18 mouse cellular contexts compared by ENCODE assay signal in genomic region chr5:66253219-66253618, GRCm38 (mm10). TPM values are rescaled to one million over a fixed set of nuclear protein-coding genes. Genes with fewer than 3 reads are reported as not detected.
DNase-seq lines count a peak whose midpoint lies in the region; ATAC-seq and TF ChIP-seq lines count a peak whose summit lies in the region.
"Had no signal": no experiment of that assay in that cellular context is flagged by ENCODE, and none has a peak within 500 bp of the region (broad histone marks: within the 10 kb centered on the region; RNA-seq: fewer than 3 reads in every experiment).

No protein-coding gene starts in this region.

- no peak for TF ChIP-seq POLR2A in CH12.LX (IDR thresholded peaks at IDR 0.05; ENCODE audit: low read depth, low read length)

- in situ Hi-C loops in CH12.LX (cut with MboI; ENCODE audit: low pct_ligation_motif_present, low pct_unique_long_range_greater_than_20kb, low sequenced_read_pairs): no loop called here

- TF ChIP-seq CTCF in left cerebral cortex, adult 2 months (IDR thresholded peaks at IDR 0.05): peak; percentile 42
- TF ChIP-seq CTCF in CH12.LX (conservative IDR thresholded peaks at IDR 0.05 in 1 of 2, IDR thresholded peaks at IDR 0.05 in 1 of 2; ENCODE audit: low read depth in 2 of 2, low read length in 2 of 2): peak in 1 of 2 experiments; percentile 42; a peak in 2 of 4 replicates

- no peak overlapping the region for H3K4me2 ChIP-seq in CH12.LX (ENCODE audit: insufficient read depth, low read depth, poor library complexity, severe bottlenecking)
- H3K4me2 ChIP-seq in hindbrain, embryonic 14.5 days (replicated peaks): no peak overlapping the region
- H3K4me2 ChIP-seq: embryonic facial prominence, embryonic 15.5 days; heart, embryonic 15.5 days; limb, embryonic 15.5 days; neural tube, embryonic 12.5 days had no signal

- TF ChIP-seq RAD21 in CH12.LX (IDR thresholded peaks at IDR 0.05; ENCODE audit: low read depth, low read length): peak; percentile 29

- no peaks in the 10 kb centered on the region for H3K36me3 ChIP-seq in CH12.LX (replicated peaks in 1 of 2; ENCODE audit: control insufficient read depth in 1 of 2, insufficient read depth in 1 of 2, low read length in 1 of 2)
- no peaks in the 10 kb centered on the region for H3K36me3 ChIP-seq in hindbrain, embryonic 14.5 days (replicated peaks; ENCODE audit: control insufficient read depth, insufficient read depth)
- H3K36me3 ChIP-seq: embryonic facial prominence, embryonic 15.5 days; forebrain, embryonic 10.5 days; G1E; heart, embryonic 15.5 days; limb, embryonic 15.5 days; neural tube, embryonic 12.5 days had no signal

- H3K4me3 ChIP-seq in left cerebral cortex, adult 2 months: no peak overlapping the region
- no peak overlapping the region for H3K4me3 ChIP-seq in CH12.LX (replicated peaks in 1 of 3; ENCODE audit: low read depth in 2 of 3, low read length in 2 of 3, poor library complexity in 1 of 3)
- H3K4me3 ChIP-seq in hindbrain, embryonic 14.5 days (replicated peaks; ENCODE audit: low read length): no peak overlapping the region
- H3K4me3 ChIP-seq: embryonic facial prominence, embryonic 15.5 days; forebrain, embryonic 10.5 days; heart, embryonic 15.5 days; limb, embryonic 15.5 days; neural tube, embryonic 12.5 days had no signal

- intact Hi-C loops in left cerebral cortex, adult 2 months (cut with DNase I): no loop called here

- peak; percentile 56 for DNase-seq in heart, adult 11 months
- no peak for DNase-seq in heart, adult 8-10 months (ENCODE audit: low spot score)
- DNase-seq in left cerebral cortex, adult 2 months (ENCODE audit: extremely low spot score in 1 of 2, low spot score in 2 of 2): no peak
- DNase-seq in left cerebral cortex, adult 11 months (ENCODE audit: low spot score): no peak
- DNase-seq in CH12.LX (ENCODE audit: extremely low read depth): no peak
- DNase-seq in MN1 (ENCODE audit: low spot score): peak; percentile 41
- DNase-seq in hindbrain, embryonic 14.5 days (ENCODE audit: low spot score): no peak
- DNase-seq: adrenal gland, adult 2 months; cerebellum, adult 8-10 months; kidney, adult 18-20 months; kidney, postnatal 25 days; right cerebral cortex, postnatal 14 days had no signal

- H3K79me2 ChIP-seq in CH12.LX (replicated peaks; ENCODE audit: control insufficient read depth, extremely low read depth, insufficient read depth, poor library complexity, severe bottlenecking): no peaks in the 10 kb centered on the region

- 44% methylated on average over 5 of the region's 5 CpGs for WGBS in hindbrain, embryonic 14.5 days

- ATAC-seq in hindbrain, embryonic 14.5 days (ENCODE audit: low FRiP score): no peak

- peaks cover 5% of the 10 kb centered on the region for H3K9me3 ChIP-seq in CH12.LX (replicated peaks; ENCODE audit: low read length)
- H3K9me3 ChIP-seq in hindbrain, embryonic 14.5 days (ENCODE audit: control insufficient read depth, low read length): no peaks in the 10 kb centered on the region
- H3K9me3 ChIP-seq: embryonic facial prominence, embryonic 15.5 days; forebrain, embryonic 10.5 days; heart, embryonic 15.5 days; limb, embryonic 15.5 days; neural tube, embryonic 12.5 days had no signal

- dilution Hi-C loops in CH12.LX (cut with MboI; ENCODE audit: extremely low pct_ligation_motif_present, extremely low pct_unique_long_range_greater_than_20kb, low sequenced_read_pairs): no loop called here

- no peak for TF ChIP-seq EP300 in CH12.LX (IDR thresholded peaks at IDR 0.05; ENCODE audit: low read length)

- no peaks in the 10 kb centered on the region for H3K4me1 ChIP-seq in CH12.LX (ENCODE audit: control insufficient read depth in 1 of 2, insufficient read depth in 2 of 2)
- H3K4me1 ChIP-seq in hindbrain, embryonic 14.5 days (replicated peaks; ENCODE audit: control insufficient read depth, insufficient read depth, low read length): no peaks in the 10 kb centered on the region
- H3K4me1 ChIP-seq: embryonic facial prominence, embryonic 15.5 days; forebrain, embryonic 10.5 days; heart, embryonic 15.5 days; limb, embryonic 15.5 days; neural tube, embryonic 12.5 days had no signal

- H3K27ac ChIP-seq in left cerebral cortex, adult 2 months: no peak overlapping the region
- H3K27ac ChIP-seq in CH12.LX (ENCODE audit: insufficient read depth, low read depth): no peak overlapping the region
- no peak overlapping the region for H3K27ac ChIP-seq in hindbrain, embryonic 14.5 days
- H3K27ac ChIP-seq: embryonic facial prominence, embryonic 15.5 days; forebrain, embryonic 10.5 days; heart, embryonic 15.5 days; limb, embryonic 15.5 days; neural tube, embryonic 12.5 days had no signal

- no peak overlapping the region for H3K9ac ChIP-seq in CH12.LX (ENCODE audit: insufficient read depth, low read depth)
- H3K9ac ChIP-seq in hindbrain, embryonic 14.5 days: no peak overlapping the region
- H3K9ac ChIP-seq: embryonic facial prominence, embryonic 15.5 days; heart, embryonic 15.5 days; limb, embryonic 15.5 days; neural tube, embryonic 12.5 days had no signal

- H3K27me3 ChIP-seq in CH12.LX (replicated peaks): no peaks in the 10 kb centered on the region
- H3K27me3 ChIP-seq in hindbrain, embryonic 14.5 days (ENCODE audit: control insufficient read depth, insufficient read depth, low read length): no peaks in the 10 kb centered on the region
- H3K27me3 ChIP-seq: embryonic facial prominence, embryonic 15.5 days; heart, embryonic 15.5 days; limb, embryonic 15.5 days; neural tube, embryonic 12.5 days had no signal

TF ChIP-seq in CH12.LX, 34 proteins besides CTCF, POLR2A, EP300 and RAD21:
- TF ChIP-seq CHD2 (IDR thresholded peaks at IDR 0.05; ENCODE audit: low read length) (no peak), ZNF384 (IDR thresholded peaks at IDR 0.05; ENCODE audit: low read depth, low read length) (peak; percentile 89)

RNA-seq across cellular contexts. Expression of gene Nsun7, which starts 6.5 kb away (rescaled TPM):
- under 1 TPM in 3 of 4 experiments, not detected in 1; 0.11 to 0.19 (median 0.12) TPM for total RNA-seq in heart, adult 8-10 months (2022)
- total RNA-seq in left cerebral cortex, adult 2 months (2021): 1 to 10 TPM; 6.7 to 9.1 TPM
- total RNA-seq in CH12.LX (2012; rRNA removed) (0.04 and 0.13 TPM in 2 replicates), CH12.LX (2014; rRNA removed) (not detected in 2 replicates)
- 0.15 TPM in 1 of 2 replicates, not detected in the other for polyA plus RNA-seq in CH12.LX (2012; ENCODE audit: insufficient read length, low read depth)
- polyA plus RNA-seq in hindbrain, embryonic 14.5 days (2014; fragmentation: Nextera tagmentation; extraction: Ambion mirVana): 2.3 and 2.6 TPM in 2 replicates
- polyA plus RNA-seq: G1E had no signal

Comparison
In these comparisons a context has a peak if more than half of its experiments do, and no peak if none do; other contexts are left out.
1. DNase-seq: peak in heart, adult 11 months (single experiment) and MN1 (single experiment); none in heart, adult 8-10 months (single experiment), left cerebral cortex, adult 2 months (0 of 2), left cerebral cortex, adult 11 months (single experiment), CH12.LX (single experiment) and hindbrain, embryonic 14.5 days (single experiment).
2. RNA of gene Nsun7, which starts 6.5 kb away (total RNA-seq): 6.7 to 9.1 TPM in left cerebral cortex, adult 2 months; 0.04 to 0.13 TPM in CH12.LX and 0.11 to 0.19 TPM in heart, adult 8-10 months; every median in the first group is over 4 times any median in the second.